Mouse (Mus musculus) heart, postnatal 0 days (tissue): Measurements from ENCODE around the gene Olfr1312. TPM values are rescaled to one million over a fixed set of nuclear protein-coding genes. Genes with fewer than 3 reads are reported as not detected.
"Not testable (repeated sequence)": the region's sequence is repeated elsewhere in the genome, so short reads cannot be mapped to it uniquely, and the experiment has no call there.

Experiments used
- ATAC-seq: fragments of 200-750 bp; cut with Nextera tagmentation; 2 replicates; pipeline ENCODE4 v1.8.0; 2017; ENCODE audit warnings: low read depth, moderate number of reproducible peaks, moderate library complexity; ENCODE audit not compliant: insufficient read depth
- DNase-seq: peaks from one replicate; pipeline ENCODE4 v3.0.0-alpha.2; 2016; ENCODE audit warnings: low spot score
- H3K27ac ChIP-seq: fragments of 300-500 bp; sonication (generic); 2 replicates; pipeline ENCODE4 v1.5.1; 2014; ENCODE audit warnings: low read depth, mild to moderate bottlenecking
- H3K27me3 ChIP-seq: fragments of 300-500 bp; sonication (generic); 2 replicates; pipeline ENCODE4 v1.6.1; 2014; ENCODE audit warnings: low read length, mixed read lengths; ENCODE audit not compliant: control insufficient read depth, insufficient read depth
- H3K36me3 ChIP-seq: fragments of 300-500 bp; sonication (generic); replicated peaks from 2 replicates; pipeline ENCODE4 v1.6.1; 2014; ENCODE audit warnings: low read length, mixed read lengths; ENCODE audit not compliant: control insufficient read depth, insufficient read depth
- H3K4me1 ChIP-seq: fragments of 300-500 bp; sonication (generic); 2 replicates; pipeline ENCODE4 v1.6.1; 2014; ENCODE audit warnings: antibody characterized with exemption; ENCODE audit not compliant: control insufficient read depth, insufficient read depth
- H3K4me2 ChIP-seq: fragments of 300-500 bp; sonication (generic); 2 replicates; pipeline ENCODE4 v1.6.1; 2014; ENCODE audit warnings: low read depth, mild to moderate bottlenecking, low read length, moderate library complexity
- H3K4me3 ChIP-seq: fragments of 300-500 bp; sonication (generic); 2 replicates; pipeline ENCODE4 v1.5.1; 2014; ENCODE audit warnings: low read depth, low read length
- H3K9ac ChIP-seq: fragments of 300-500 bp; sonication (generic); replicated peaks from 2 replicates; pipeline ENCODE4 v1.6.1; 2014; ENCODE audit warnings: low read depth, low read length, mixed read lengths
- H3K9me3 ChIP-seq: fragments of 300-500 bp; sonication (generic); replicated peaks from 2 replicates; pipeline ENCODE4 v1.6.1; 2016; ENCODE audit warnings: low read length; ENCODE audit not compliant: control insufficient read depth
- CTCF ChIP-seq: IDR thresholded peaks from 2 replicates; pipeline ENCODE4 v1.5.1; 2016; ENCODE audit warnings: antibody characterized with exemption, control low read depth, low read depth
- EP300 ChIP-seq: IDR thresholded peaks from 2 replicates; pipeline ENCODE4 v1.6.1; 2016; ENCODE audit warnings: antibody characterized with exemption, low read depth
- WGBS: fragments of 180-500 bp; shearing (Covaris S2); extraction: QIAGEN DNeasy Blood & Tissue Kit; methylation state at CpG from one replicate; pipeline ENCODE4 v1.1.7; 2014; 5-methylcytosine and 5-hydroxymethylcytosine counted together
- polyA plus RNA-seq: library from polyadenylated mRNA; unstranded; fragments of >200 nt; fragmentation: Nextera tagmentation; extraction: Ambion mirVana; gene quantifications from 2 replicates; pipeline ENCODE4 v1.2.1, GENCODE M21; 2015
- total RNA-seq: library from RNA; depleted of rRNA; stranded (reverse); fragments of >200 nt; gene quantifications from 2 replicates; pipeline ENCODE4 v1.2.3, GENCODE M21; 2014; ENCODE audit warnings: low replicate concordance; rRNA removed

The Olfr1312 gene
- total RNA-seq: not detected in 2 replicates
- polyA plus RNA-seq: not detected in 2 replicates

DNA sequence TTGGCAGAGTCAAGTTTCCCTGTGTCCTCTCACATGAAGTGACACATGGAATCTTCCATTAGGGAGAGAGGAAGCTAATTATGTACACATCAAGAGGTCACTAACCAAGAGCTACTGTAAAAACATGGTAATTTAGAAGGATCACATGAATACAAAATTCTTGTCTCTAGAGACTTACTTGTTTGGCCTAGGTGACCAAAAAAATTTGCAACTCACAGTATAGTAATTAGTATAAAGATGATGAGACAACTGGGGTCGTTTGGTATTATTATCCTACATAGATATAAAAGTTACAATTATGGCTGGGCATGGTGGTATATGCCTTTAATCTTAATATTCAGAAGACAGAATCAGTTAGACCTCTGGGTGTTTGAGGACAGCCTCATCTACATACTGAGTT is at the start of gene Olfr1312:
TSS of gene Olfr1312 (minus strand) at position 101 of the 400 bp plus-strand sequence.
- H3K9me3 ChIP-seq: no peaks in the 10 kb centered on the region
- H3K27ac ChIP-seq: no peak within 1 kb of the TSS
- no peak within 1 kb of the TSS for H3K4me3 ChIP-seq
- no peaks in the 10 kb centered on the region for H3K4me1 ChIP-seq
- TF ChIP-seq EP300: no peak
- TF ChIP-seq CTCF: no peak
- ATAC-seq: no peak
- no peak within 1 kb of the TSS for H3K4me2 ChIP-seq
- no peak for DNase-seq
- no peak within 1 kb of the TSS for H3K9ac ChIP-seq
- no peaks in the 10 kb centered on the region for H3K27me3 ChIP-seq
- 13% methylated on average over 1 of the region's 1 CpGs for WGBS
- H3K36me3 ChIP-seq: no peaks in the 10 kb centered on the region

DNA sequence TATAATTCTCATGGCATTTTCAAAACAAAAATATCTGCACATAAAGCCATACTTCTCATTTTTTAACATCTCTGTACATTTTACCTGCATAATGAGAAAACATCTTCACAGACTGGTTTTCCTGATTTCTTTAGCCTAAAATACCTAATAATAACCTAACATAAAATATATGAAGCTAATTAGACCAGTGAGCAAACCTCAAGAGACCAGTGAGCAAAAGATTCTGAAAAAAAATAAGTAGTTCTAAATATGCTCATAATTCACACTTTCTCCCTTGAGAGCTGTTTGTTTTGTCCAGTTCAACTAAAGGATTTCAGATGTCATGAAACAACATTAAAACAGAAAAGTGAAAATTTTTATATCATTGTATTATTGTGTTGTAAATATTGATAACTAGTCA is 46.6 kb upstream of the Olfr1312 start, which contains the start of gene Olfr1314:
TSS of gene Olfr1314 (minus strand) at position 101 of the 400 bp plus-strand sequence.
- H3K27ac ChIP-seq: no peak within 1 kb of the TSS
- DNase-seq (no peak), ATAC-seq (no peak)
- H3K4me1 ChIP-seq: no peaks in the 10 kb centered on the region
- TF ChIP-seq EP300 (no peak), CTCF (no peak)
- H3K9me3 ChIP-seq: no peaks in the 10 kb centered on the region
- no peaks in the 10 kb centered on the region for H3K36me3 ChIP-seq
- no peaks in the 10 kb centered on the region for H3K27me3 ChIP-seq
- H3K4me2 ChIP-seq: no peak within 1 kb of the TSS
- no peak within 1 kb of the TSS for H3K9ac ChIP-seq
- H3K4me3 ChIP-seq: no peak within 1 kb of the TSS

DNA sequence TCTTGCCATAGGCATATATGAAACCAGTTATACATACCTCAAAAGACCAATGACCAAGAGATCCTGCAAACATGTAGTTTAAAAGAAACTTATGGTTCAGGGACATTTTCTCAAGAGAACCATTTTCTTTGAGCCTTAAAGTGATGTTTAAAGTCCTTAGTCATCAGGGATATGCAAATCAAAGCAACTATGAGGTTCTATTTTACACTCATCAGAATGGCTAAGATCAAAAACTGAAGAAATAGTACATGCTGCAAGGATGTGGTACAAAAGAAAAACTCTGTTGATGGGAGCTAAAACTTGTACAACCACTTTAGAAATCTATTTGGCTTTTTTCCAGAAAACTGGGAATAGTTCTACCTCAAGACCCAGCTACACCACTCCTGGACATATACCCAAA is 27.7 kb upstream of the Olfr1312 start, which contains the start of gene Olfr1313:
TSS of gene Olfr1313 (minus strand) at position 101 of the 400 bp plus-strand sequence.
- ATAC-seq (no peak), DNase-seq (no peak)
- Histone ChIP-seq H3K9me3 (no peaks in the 10 kb centered on the region), H3K27ac (no peak within 1 kb of the TSS), H3K4me3 (no peak within 1 kb of the TSS), H3K4me2 (no peak within 1 kb of the TSS), H3K9ac (no peak within 1 kb of the TSS), H3K27me3 (no peaks in the 10 kb centered on the region), H3K36me3 (no peaks in the 10 kb centered on the region), H3K4me1 (no peaks in the 10 kb centered on the region)
- no peak for TF ChIP-seq CTCF
- TF ChIP-seq EP300: no peak

DNA sequence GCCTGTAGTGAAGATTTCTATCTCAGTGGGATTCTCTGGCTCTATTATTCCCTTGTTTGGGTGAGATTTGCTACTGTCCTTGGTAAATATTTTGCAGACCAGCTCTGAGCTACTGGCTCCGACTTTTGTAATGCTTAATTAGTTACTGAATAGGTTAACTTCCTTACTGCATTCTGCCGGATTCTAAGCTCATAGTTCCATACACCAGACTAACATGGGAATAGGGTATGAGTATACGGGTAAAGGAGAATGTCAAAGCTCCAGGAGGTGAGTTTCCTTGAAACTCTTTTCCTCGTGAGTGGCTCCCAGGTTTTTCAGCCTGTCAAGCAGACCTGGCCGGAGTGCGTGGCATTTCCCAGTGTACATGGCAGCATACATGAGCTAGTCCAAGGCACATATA is 23.1 kb downstream of the Olfr1312 start:
- not testable (repeated sequence) for H3K9me3 ChIP-seq, ATAC-seq, H3K9ac ChIP-seq, H3K4me1 ChIP-seq, H3K27me3 ChIP-seq, DNase-seq, H3K4me2 ChIP-seq, H3K36me3 ChIP-seq, H3K27ac ChIP-seq, H3K4me3 ChIP-seq
- WGBS: 39% methylated on average over 6 of the region's 6 CpGs

DNA sequence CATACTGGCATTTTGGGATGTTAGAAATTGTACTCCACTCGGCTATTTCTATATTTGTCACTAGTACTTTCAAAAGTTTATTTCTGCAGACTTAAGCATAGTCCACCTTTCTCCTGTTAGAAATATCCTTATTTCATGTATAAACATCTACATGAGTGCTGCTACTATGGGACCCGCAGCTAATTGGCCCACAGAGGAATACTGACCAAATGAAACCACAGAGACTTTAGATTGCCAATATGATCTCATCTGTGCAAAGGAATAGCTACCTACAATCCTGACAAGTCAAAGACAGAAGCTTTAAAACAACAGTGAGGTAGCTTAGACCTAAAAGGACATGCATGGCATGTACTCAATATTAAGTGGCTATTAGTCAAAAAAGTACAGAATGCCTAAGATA is 25.7 kb downstream of the Olfr1312 start, which contains the start of gene Olfr1311:
TSS of gene Olfr1311 (minus strand) at position 101 of the 400 bp plus-strand sequence.
- Histone ChIP-seq H3K36me3 (no peaks in the 10 kb centered on the region), H3K27ac (no peak within 1 kb of the TSS), H3K9ac (no peak within 1 kb of the TSS), H3K4me3 (no peak within 1 kb of the TSS), H3K9me3 (no peaks in the 10 kb centered on the region), H3K27me3 (no peaks in the 10 kb centered on the region), H3K4me1 (no peaks in the 10 kb centered on the region), H3K4me2 (no peak within 1 kb of the TSS)
- 74% methylated on average over 2 of the region's 2 CpGs for WGBS
- TF ChIP-seq EP300 (no peak), CTCF (no peak)
- no peak for DNase-seq
- no peak for ATAC-seq

DNA sequence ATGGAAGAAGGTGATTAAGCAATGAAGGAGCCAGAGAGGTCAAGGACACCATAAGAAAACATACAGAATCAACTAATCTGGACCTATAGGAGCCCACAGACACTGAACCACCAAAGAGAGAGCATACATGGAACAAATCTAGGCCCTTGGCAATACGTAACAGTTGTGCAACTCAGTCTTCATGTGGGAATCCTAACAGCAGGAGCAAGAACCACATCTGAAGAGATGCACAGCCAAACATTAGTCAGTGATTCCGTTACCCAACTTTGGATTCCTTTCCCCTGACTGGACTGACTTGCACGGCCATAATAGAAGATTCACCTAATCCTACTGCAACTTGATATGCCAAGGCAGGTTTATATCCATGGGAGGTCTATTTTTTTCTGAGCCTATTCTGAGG is 35.1 kb downstream of the Olfr1312 start:
- WGBS: 75% methylated on average over 3 of the region's 3 CpGs
- H3K4me1 ChIP-seq: no peaks in the 10 kb centered on the region
- no peaks in the 10 kb centered on the region for H3K9me3 ChIP-seq

More for the DNA sequence above, 35.1 kb downstream of the Olfr1312 start:
- DNase-seq (no peak), ATAC-seq (no peak)
- TF ChIP-seq EP300 (no peak), CTCF (no peak)
- no peak overlapping the region for H3K4me2 ChIP-seq
- no peak overlapping the region for H3K27ac ChIP-seq
- H3K9ac ChIP-seq: no peak overlapping the region
- H3K36me3 ChIP-seq: no peaks in the 10 kb centered on the region
- no peak overlapping the region for H3K4me3 ChIP-seq
- no peaks in the 10 kb centered on the region for H3K27me3 ChIP-seq
